Mouse (Mus musculus): ENCODE data around the gene Ttpal. TPM values are rescaled to one million over a fixed set of nuclear protein-coding genes. Genes with fewer than 3 reads are reported as not detected.

Gene Ttpal
- polyA plus RNA-seq, 1 experiment: 40.7 TPM

DNA sequence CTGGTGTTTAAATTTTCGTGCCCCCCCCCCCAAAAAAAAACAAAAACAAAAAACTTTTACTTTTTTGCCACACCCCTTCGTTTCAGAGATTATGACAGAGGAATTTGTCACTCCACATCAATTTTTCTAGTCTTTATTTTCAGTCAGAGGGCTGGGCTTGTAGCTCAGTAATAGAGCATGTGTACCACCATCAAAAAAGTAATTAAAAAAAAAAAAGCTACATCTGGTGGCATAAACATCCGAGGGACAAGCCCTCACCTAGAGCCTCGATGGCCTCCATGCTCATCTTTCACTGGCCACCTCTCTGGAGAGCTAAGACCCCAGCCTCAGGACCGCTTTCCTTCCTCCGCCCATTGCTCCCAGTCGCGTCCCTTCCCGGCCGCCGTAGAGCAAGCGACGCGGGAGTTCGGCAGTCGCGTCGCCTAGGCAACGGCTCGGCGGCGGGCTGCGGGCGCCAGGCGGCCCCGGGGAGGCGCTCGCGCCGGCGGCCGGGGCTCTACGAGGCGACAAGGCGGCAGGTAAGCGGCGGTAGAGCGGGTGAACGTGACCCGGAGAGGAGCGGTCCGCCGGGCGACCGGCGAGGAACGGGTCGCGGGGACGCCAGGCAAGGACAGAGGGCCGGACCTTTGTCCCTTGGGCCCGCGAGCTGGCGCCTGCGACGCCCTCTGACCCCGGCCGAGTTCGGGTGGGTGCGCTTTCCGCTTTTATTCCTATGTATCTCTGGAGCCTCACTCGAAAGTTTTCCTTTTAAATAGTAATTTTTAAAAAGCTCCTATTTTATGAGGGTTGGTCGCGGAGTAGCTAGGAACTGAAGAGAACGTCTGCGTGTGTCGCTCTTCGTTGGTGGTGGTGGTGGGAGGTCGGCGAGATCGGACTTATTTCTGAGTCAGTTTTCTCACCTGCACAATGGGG lies 56.1 kb downstream of the Ttpal start, which contains the start of gene Pkig:
Gene Pkig, plus strand, starts transcription at position 412 of the 912 bp plus-strand sequence.
- Histone ChIP-seq H3K4me1 (ENCODE audit: control insufficient read depth, insufficient read depth, low read length) (peaks cover 6% of the 10 kb centered on the region), H3K4me3 (ENCODE audit: insufficient read depth, low read length) (peak within 1 kb of the TSS; percentile 89), H3K27ac (ENCODE audit: insufficient read depth, low read length) (peak within 1 kb of the TSS; percentile 87)
- TF ChIP-seq POLR2A (IDR thresholded peaks at IDR 0.05; ENCODE audit: low read depth, low read length): no peak
- TF ChIP-seq CTCF (IDR thresholded peaks at IDR 0.05; ENCODE audit: borderline replicate concordance, insufficient read depth, low read length): no peak

DNA sequence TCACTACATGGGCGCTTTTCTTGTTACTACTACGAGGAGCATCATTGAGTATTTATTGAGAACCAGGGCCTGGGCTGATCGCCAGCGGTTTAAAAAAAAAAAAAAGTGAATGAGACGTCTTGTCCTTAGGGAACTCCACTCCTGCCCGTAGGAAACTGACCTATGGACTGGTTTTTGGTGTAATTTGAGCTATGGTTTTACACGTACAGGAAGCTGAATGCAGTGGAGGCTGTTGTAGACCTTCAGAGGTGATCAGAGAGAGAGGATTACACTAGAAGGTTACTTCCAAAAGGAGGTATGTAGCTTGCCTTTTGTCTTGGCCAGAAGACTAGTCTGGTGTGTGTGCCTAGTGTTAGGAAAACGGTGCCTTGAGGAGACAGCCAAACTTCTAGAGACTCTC lies 56.8 kb downstream of the Ttpal start:
- Histone ChIP-seq H3K27ac (ENCODE audit: insufficient read depth, low read length) (peak overlapping the region; percentile 87), H3K4me3 (ENCODE audit: insufficient read depth, low read length) (peak overlapping the region; percentile 89), H3K4me1 (ENCODE audit: control insufficient read depth, insufficient read depth, low read length) (peaks cover 6% of the 10 kb centered on the region)
- TF ChIP-seq POLR2A (IDR thresholded peaks at IDR 0.05; ENCODE audit: low read depth, low read length) (no peak), CTCF (IDR thresholded peaks at IDR 0.05; ENCODE audit: borderline replicate concordance, insufficient read depth, low read length) (no peak)

DNA sequence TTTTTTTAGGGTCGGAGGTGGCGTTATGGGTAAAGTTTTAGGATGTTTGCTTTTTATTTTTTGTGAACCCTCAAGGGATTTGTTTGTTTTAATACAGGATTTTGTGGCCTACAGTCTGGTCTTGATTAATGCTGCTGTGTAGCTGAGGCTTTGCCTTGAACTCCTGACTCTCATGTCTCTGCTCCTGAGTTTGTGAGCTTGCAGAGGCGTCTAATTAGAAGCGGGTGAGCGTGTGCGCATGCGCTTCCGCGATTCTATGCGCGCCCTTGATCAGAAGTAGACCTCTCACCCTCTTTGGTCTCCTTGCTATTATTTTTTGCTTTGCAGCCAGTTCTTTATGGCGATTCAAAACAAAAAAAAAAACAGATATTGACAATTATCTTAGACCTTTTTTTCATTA lies 57.3 kb downstream of the Ttpal start:
- Histone ChIP-seq H3K4me1 (ENCODE audit: control insufficient read depth, insufficient read depth, low read length) (peaks cover 11% of the 10 kb centered on the region), H3K27ac (ENCODE audit: insufficient read depth, low read length) (peak overlapping the region; percentile 87), H3K4me3 (ENCODE audit: insufficient read depth, low read length) (peak overlapping the region; percentile 89)
- no peak for TF ChIP-seq CTCF (IDR thresholded peaks at IDR 0.05; ENCODE audit: borderline replicate concordance, insufficient read depth, low read length)
- TF ChIP-seq POLR2A (IDR thresholded peaks at IDR 0.05; ENCODE audit: low read depth, low read length): no peak

DNA sequence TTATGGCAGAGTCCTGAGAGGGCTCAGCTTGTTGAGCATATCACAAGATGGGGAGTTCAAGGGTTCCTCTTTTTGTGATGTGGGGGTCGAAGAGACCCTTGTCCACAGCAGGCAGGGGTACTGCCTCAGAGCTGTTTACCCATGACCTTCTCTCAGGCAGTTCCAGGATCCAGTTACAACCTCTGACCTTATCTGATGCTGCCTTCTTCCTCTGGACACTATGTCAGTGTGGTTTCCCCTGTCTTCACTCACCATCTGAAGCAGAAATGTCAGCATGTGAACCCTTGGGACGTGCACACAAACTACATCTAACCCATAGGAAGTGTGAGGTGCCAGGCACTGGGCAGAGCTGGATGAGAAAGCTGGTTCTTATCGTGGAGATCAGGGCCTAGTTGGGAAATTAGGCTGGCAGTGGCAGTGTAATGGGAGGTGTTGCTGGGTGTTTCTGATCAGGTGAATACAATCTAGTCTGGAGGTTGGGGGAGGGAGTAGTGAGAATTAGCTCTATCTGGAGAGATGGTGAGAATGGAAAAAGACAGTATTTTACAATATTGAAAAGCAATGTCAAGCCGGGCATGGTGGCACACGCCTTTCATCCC lies 58.1 kb downstream of the Ttpal start:
- peaks cover 11% of the 10 kb centered on the region for H3K4me1 ChIP-seq (ENCODE audit: control insufficient read depth, insufficient read depth, low read length)
- H3K27ac ChIP-seq (ENCODE audit: insufficient read depth, low read length): no peak overlapping the region
- no peak for TF ChIP-seq POLR2A (IDR thresholded peaks at IDR 0.05; ENCODE audit: low read depth, low read length)
- TF ChIP-seq CTCF (IDR thresholded peaks at IDR 0.05; ENCODE audit: borderline replicate concordance, insufficient read depth, low read length): no peak
- no peak overlapping the region for H3K4me3 ChIP-seq (ENCODE audit: insufficient read depth, low read length)

DNA sequence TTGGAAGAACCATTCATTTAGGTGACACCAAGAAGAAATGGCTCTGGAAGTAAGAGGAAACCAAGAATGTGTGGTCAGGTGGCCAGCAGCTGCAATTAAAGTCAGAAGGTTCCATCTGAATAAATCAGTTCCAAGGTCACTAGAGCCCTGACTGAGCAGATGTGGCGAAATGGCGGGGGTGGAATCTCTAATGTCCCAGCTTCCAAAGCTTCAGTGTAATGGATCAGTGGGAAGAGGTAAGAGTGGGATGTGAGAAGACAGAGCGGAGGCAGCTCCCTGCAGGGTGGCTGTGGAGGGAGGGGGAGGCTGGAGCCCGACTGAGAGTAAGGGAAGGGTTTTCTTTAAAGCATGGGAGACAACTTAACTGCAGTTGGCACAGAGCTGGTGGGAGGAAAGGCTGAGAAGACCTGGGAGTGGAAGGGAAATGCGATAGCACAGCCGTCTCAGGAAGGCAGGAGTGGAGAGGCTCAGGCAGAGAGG lies 59.3 kb downstream of the Ttpal start:
- H3K27ac ChIP-seq (ENCODE audit: insufficient read depth, low read length): no peak overlapping the region
- no peak overlapping the region for H3K4me3 ChIP-seq (ENCODE audit: insufficient read depth, low read length)
- H3K4me1 ChIP-seq (ENCODE audit: control insufficient read depth, insufficient read depth, low read length): peaks cover 11% of the 10 kb centered on the region
- TF ChIP-seq CTCF (IDR thresholded peaks at IDR 0.05; ENCODE audit: borderline replicate concordance, insufficient read depth, low read length) (no peak), POLR2A (IDR thresholded peaks at IDR 0.05; ENCODE audit: low read depth, low read length) (no peak)

DNA sequence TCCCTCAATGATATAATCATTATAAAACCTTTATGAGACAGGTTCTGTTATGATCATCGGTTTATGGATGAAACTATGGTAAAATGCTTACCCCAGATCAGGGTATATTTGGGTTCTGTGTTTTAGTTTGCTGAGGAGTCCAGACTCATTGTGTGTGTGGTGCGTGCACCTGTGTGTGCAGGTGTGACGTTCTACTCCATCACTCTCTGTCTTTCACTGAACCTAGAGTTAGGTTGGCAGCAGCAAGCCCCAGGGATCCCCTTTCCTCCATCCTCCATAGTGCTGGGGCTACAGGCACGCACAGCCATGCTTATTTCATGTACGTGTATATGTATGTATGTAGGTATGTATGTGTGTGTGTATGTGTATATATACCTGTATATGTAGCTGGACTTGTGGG lies 60.0 kb downstream of the Ttpal start:
- Histone ChIP-seq H3K4me1 (ENCODE audit: control insufficient read depth, insufficient read depth, low read length) (peaks cover 11% of the 10 kb centered on the region), H3K27ac (ENCODE audit: insufficient read depth, low read length) (no peak overlapping the region), H3K4me3 (ENCODE audit: insufficient read depth, low read length) (no peak overlapping the region)
- no peak for TF ChIP-seq CTCF (IDR thresholded peaks at IDR 0.05; ENCODE audit: borderline replicate concordance, insufficient read depth, low read length)
- TF ChIP-seq POLR2A (IDR thresholded peaks at IDR 0.05; ENCODE audit: low read depth, low read length): no peak

DNA sequence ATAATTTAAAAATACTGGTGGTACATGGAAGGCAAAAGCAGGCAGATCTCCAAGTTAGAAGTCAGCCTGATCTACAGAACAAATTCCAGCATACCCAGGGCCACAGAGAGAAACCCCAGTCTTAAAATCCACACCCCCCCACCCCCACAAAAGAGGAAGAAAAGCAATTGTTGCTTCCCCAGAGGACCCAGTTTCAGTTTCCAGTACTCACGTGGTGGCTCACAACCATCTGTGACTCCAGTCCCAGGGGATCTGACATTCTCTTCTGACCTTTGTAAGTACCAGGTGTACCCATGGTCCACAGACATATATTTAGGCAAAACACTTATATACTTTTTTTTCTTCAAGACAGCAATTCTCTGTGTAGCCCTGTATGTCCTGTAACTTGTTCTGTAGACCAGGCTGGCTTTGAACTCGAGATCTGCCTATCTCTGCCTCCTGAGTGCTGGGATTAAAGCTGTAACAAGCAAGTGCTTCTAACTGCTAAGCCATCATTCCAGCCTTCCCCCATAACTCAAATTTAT lies 60.6 kb downstream of the Ttpal start:
- H3K4me1 ChIP-seq (ENCODE audit: control insufficient read depth, insufficient read depth, low read length): peaks cover 11% of the 10 kb centered on the region
- no peak overlapping the region for H3K27ac ChIP-seq (ENCODE audit: insufficient read depth, low read length)
- TF ChIP-seq POLR2A (IDR thresholded peaks at IDR 0.05; ENCODE audit: low read depth, low read length) (no peak), CTCF (IDR thresholded peaks at IDR 0.05; ENCODE audit: borderline replicate concordance, insufficient read depth, low read length) (no peak)
- H3K4me3 ChIP-seq (ENCODE audit: insufficient read depth, low read length): no peak overlapping the region

DNA sequence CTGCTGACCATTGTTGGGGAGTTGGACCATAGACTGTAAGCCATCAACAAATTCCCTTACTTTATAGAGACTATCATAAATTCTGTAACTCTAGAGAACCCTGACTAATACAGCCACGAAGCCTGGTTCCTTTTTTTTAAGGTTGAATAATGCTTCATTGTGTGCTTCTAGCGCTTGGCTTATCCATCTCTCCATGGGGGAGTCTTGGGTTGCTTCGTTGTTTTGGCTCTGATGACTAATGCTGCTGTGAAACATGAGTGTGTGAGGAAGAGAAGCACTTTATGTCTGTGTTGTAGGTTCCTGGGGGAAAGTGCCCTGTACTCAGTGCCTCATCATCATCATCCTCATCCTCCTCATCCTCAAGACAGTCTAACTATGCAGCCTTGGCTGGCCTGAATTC lies 61.8 kb downstream of the Ttpal start:
- TF ChIP-seq CTCF (IDR thresholded peaks at IDR 0.05; ENCODE audit: borderline replicate concordance, insufficient read depth, low read length) (no peak), POLR2A (IDR thresholded peaks at IDR 0.05; ENCODE audit: low read depth, low read length) (no peak)
- Histone ChIP-seq H3K4me3 (ENCODE audit: insufficient read depth, low read length) (no peak overlapping the region), H3K27ac (ENCODE audit: insufficient read depth, low read length) (peak overlapping the region; percentile 55; the same call in 1 of the 2 replicates), H3K4me1 (ENCODE audit: control insufficient read depth, insufficient read depth, low read length) (peaks cover 11% of the 10 kb centered on the region)

DNA sequence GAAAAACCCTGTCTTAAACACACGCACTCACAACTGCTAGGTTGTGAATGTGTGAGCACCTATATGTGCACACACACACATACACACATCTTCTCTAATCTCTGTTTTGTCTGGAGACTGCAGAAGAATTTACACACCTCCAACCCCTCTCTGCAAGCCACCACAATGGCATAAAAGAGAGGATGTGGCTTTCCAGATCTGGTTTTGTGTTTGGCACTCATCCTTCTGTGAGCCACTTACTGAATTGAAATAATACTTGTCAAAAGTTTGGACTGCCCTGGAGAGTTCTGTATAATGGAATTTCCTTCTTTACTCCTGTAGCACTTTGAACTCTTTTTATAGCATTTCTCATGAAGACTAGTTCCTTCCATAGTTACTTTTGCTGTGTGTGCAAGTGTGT lies 64.9 kb downstream of the Ttpal start:
- 0 out of 2 replicates have a peak overlapping the region, but pooled peaks have one; percentile 12 for H3K27ac ChIP-seq (ENCODE audit: insufficient read depth, low read length)
- H3K4me3 ChIP-seq (ENCODE audit: insufficient read depth, low read length): no peak overlapping the region
- peaks cover 5% of the 10 kb centered on the region; the same call in 1 of the 2 replicates for H3K4me1 ChIP-seq (ENCODE audit: control insufficient read depth, insufficient read depth, low read length)
- TF ChIP-seq POLR2A (IDR thresholded peaks at IDR 0.05; ENCODE audit: low read depth, low read length) (no peak), CTCF (IDR thresholded peaks at IDR 0.05; ENCODE audit: borderline replicate concordance, insufficient read depth, low read length) (no peak)

Other genes starting within 250 kb of the Ttpal start
- 33.0 and 50.9 TPM in 2 replicates for gene Jph2, start 204.3 kb upstream of the Ttpal start, polyA plus RNA-seq (2011; ENCODE audit: insufficient read length, low read depth, missing spikeins)
- gene Oser1, start 177.6 kb upstream of the Ttpal start, polyA plus RNA-seq (2011; ENCODE audit: insufficient read length, low read depth, missing spikeins): 35.5 and 39.8 TPM in 2 replicates
- 0.86 TPM in 1 of 2 replicates, not detected in the other for gene Gdap1l1, start 163.8 kb upstream of the Ttpal start, polyA plus RNA-seq (2011; ENCODE audit: insufficient read length, low read depth, missing spikeins)
- 10.5 and 11.1 TPM in 2 replicates for gene Fitm2, start 129.7 kb upstream of the Ttpal start, polyA plus RNA-seq (2011; ENCODE audit: insufficient read length, low read depth, missing spikeins)
- not detected in 2 replicates for gene R3hdml, start 110.0 kb upstream of the Ttpal start, polyA plus RNA-seq (2011; ENCODE audit: insufficient read length, low read depth, missing spikeins)
- not detected in 2 replicates for gene Hnf4a, start 95.5 kb upstream of the Ttpal start, polyA plus RNA-seq (2011; ENCODE audit: insufficient read length, low read depth, missing spikeins)
- 262 and 294 TPM in 2 replicates for gene Serinc3, start 42.8 kb downstream of the Ttpal start, polyA plus RNA-seq (2011; ENCODE audit: insufficient read length, low read depth, missing spikeins)
- 33.6 and 39.7 TPM in 2 replicates for gene Pkig, start 56.1 kb downstream of the Ttpal start, polyA plus RNA-seq (2011; ENCODE audit: insufficient read length, low read depth, missing spikeins)
- gene Ada, start 147.9 kb downstream of the Ttpal start, polyA plus RNA-seq (2011; ENCODE audit: insufficient read length, low read depth, missing spikeins): 26.9 and 32.7 TPM in 2 replicates
- gene Ccn5, start 218.5 kb downstream of the Ttpal start, polyA plus RNA-seq (2011; ENCODE audit: insufficient read length, low read depth, missing spikeins): 203 and 212 TPM in 2 replicates

Measured in embryonic fibroblast, embryonic 13.5 days (primary cell).